Mouse (Mus musculus) cerebellum, adult 2 months (tissue): ENCODE measurements around the gene Syt14. TPM values are rescaled to one million over a fixed set of nuclear protein-coding genes. Genes with fewer than 3 reads are reported as not detected.
A peak's percentile ranks its signal among the peaks of the same experiment; 100 is the strongest.

ENCODE experiments used
- DNase-seq, 2 experiments: peaks; one replicate each; pipeline ENCODE4 v3.0.0; 2021
- H3K27ac ChIP-seq: fragments of 200-500 bp; 2 replicates; pipeline ENCODE4 v1.5.1; 2012; ENCODE audit warnings: low read length, control low read depth, inconsistent platforms; ENCODE audit not compliant: insufficient read depth
- H3K27me3 ChIP-seq: fragments of 200-500 bp; 2 replicates; pipeline ENCODE4 v1.6.1; 2012; ENCODE audit warnings: inconsistent platforms, mild to moderate bottlenecking, low read length, moderate library complexity; ENCODE audit not compliant: control insufficient read depth, insufficient read depth
- H3K4me1 ChIP-seq: fragments of 200-500 bp; 2 replicates; pipeline ENCODE4 v1.6.1; 2011; ENCODE audit warnings: low read length; ENCODE audit not compliant: control insufficient read depth, insufficient read depth
- H3K4me3 ChIP-seq: fragments of 200-500 bp; replicated peaks from 2 replicates; pipeline ENCODE3; 2011; ENCODE audit warnings: mild to moderate bottlenecking, low read depth, low read length, control low read depth; ENCODE audit not compliant: insufficient read depth
- CTCF ChIP-seq: fragments of 200-500 bp; IDR thresholded peaks from 2 replicates; pipeline ENCODE4 v1.5.1; 2011; ENCODE audit warnings: low read depth, mild to moderate bottlenecking, control low read depth, low read length, moderate library complexity, borderline replicate concordance; ENCODE audit not compliant: insufficient read depth
- POLR2A ChIP-seq: fragments of 200-500 bp; IDR thresholded peaks from 2 replicates; pipeline ENCODE4 v1.6.1; 2011; ENCODE audit warnings: low read length, control low read depth, borderline replicate concordance; ENCODE audit not compliant: insufficient read depth
- WGBS: fragments of 180-500 bp; shearing (Covaris S2); methylation state at CpG from one replicate; pipeline ENCODE4 v1.1.7; 2018; 5-methylcytosine and 5-hydroxymethylcytosine counted together
- polyA plus RNA-seq: library from polyadenylated mRNA; depleted of rRNA; stranded (reverse); fragments of >200 nt; gene quantifications from 2 replicates; pipeline ENCODE4 v1.2.3, GENCODE M21; 2012

Syt14 gene
- polyA plus RNA-seq, 1 experiment = 6.4 TPM

GRCm38 (mm10) chr1:192882617-192883295 is 152.8 kb downstream of the Syt14 start:
- Histone ChIP-seq H3K4me1 (no peaks in the 10 kb centered on the region), H3K4me3 (no peak overlapping the region), H3K27ac (no peak overlapping the region), H3K27me3 (no peaks in the 10 kb centered on the region; the same call in 1 of the 2 replicates)
- 68% methylated on average over 2 of the region's 2 CpGs for WGBS
- no peak for DNase-seq
- no peak for TF ChIP-seq POLR2A
- TF ChIP-seq CTCF = no peak

- no peak for DNase-seq
- no peaks in the 10 kb centered on the region; the same call in 1 of the 2 replicates for H3K27me3 ChIP-seq
- no peak overlapping the region for H3K4me3 ChIP-seq
- no peak for TF ChIP-seq POLR2A
- no peak for TF ChIP-seq CTCF
- WGBS = 87% methylated on average over 4 of the region's 4 CpGs
- H3K27ac ChIP-seq = no peak overlapping the region
- H3K4me1 ChIP-seq = no peaks in the 10 kb centered on the region
Observed at GRCm38 (mm10) chr1:192880130-192880529, 155.4 kb downstream of the Syt14 start.

GRCm38 (mm10) chr1:192879086-192879580 is 156.4 kb downstream of the Syt14 start:
- no peak for TF ChIP-seq CTCF
- TF ChIP-seq POLR2A = no peak
- H3K27me3 ChIP-seq = no peaks in the 10 kb centered on the region; the same call in 1 of the 2 replicates
- H3K4me3 ChIP-seq = no peak overlapping the region
- no peaks in the 10 kb centered on the region for H3K4me1 ChIP-seq
- no peak for DNase-seq
- no peak overlapping the region for H3K27ac ChIP-seq
- 87% methylated on average over 7 of the region's 7 CpGs for WGBS

- Histone ChIP-seq H3K4me1 (peaks cover 9% of the 10 kb centered on the region), H3K27me3 (no peaks in the 10 kb centered on the region), H3K27ac (no peak overlapping the region), H3K4me3 (no peak overlapping the region)
- 5% methylated on average over 5 of the region's 5 CpGs for WGBS
- peak; percentile 60 to 84 for DNase-seq
- no peak for TF ChIP-seq POLR2A
Observed at GRCm38 (mm10) chr1:192872841-192873240, 162.7 kb downstream of the Syt14 start.

GRCm38 (mm10) chr1:192869761-192870160 is 165.8 kb downstream of the Syt14 start:
- no peak for DNase-seq
- WGBS = 96% methylated on average over 1 of the region's 1 CpGs
- H3K4me3 ChIP-seq = no peak overlapping the region
- peaks cover 9% of the 10 kb centered on the region for H3K4me1 ChIP-seq
- H3K27ac ChIP-seq = no peak overlapping the region
- TF ChIP-seq CTCF (0 out of 2 replicates have a peak, but pooled peaks have one; percentile 3), POLR2A (no peak)
- H3K27me3 ChIP-seq = no peaks in the 10 kb centered on the region

GRCm38 (mm10) chr1:192864440-192864839 is 171.1 kb downstream of the Syt14 start:
- no peak for TF ChIP-seq POLR2A
- no peak for TF ChIP-seq CTCF
- Histone ChIP-seq H3K27ac (no peak overlapping the region), H3K27me3 (no peaks in the 10 kb centered on the region), H3K4me1 (no peaks in the 10 kb centered on the region), H3K4me3 (no peak overlapping the region)
- no peak for DNase-seq
- 83% methylated on average over 3 of the region's 3 CpGs for WGBS

GRCm38 (mm10) chr1:192861305-192861960 is 174.1 kb downstream of the Syt14 start:
- TF ChIP-seq CTCF (no peak), POLR2A (no peak)
- Histone ChIP-seq H3K4me1 (no peaks in the 10 kb centered on the region), H3K27ac (no peak overlapping the region), H3K4me3 (no peak overlapping the region), H3K27me3 (no peaks in the 10 kb centered on the region)
- no peak for DNase-seq
- 83% methylated on average over 5 of the region's 5 CpGs for WGBS

- Histone ChIP-seq H3K4me1 (no peaks in the 10 kb centered on the region), H3K27ac (no peak overlapping the region), H3K27me3 (no peaks in the 10 kb centered on the region), H3K4me3 (no peak overlapping the region)
- DNase-seq = no peak
- 69% methylated on average over 6 of the region's 6 CpGs for WGBS
- TF ChIP-seq POLR2A (no peak), CTCF (no peak)
Observed at GRCm38 (mm10) chr1:192860273-192860672, 175.3 kb downstream of the Syt14 start.

- DNase-seq = no peak
- Histone ChIP-seq H3K27ac (no peak overlapping the region), H3K4me3 (no peak overlapping the region), H3K4me1 (no peaks in the 10 kb centered on the region), H3K27me3 (no peaks in the 10 kb centered on the region)
- TF ChIP-seq CTCF (no peak), POLR2A (no peak)
- 87% methylated on average over 5 of the region's 5 CpGs for WGBS
Observed at GRCm38 (mm10) chr1:192857582-192857981, 178.0 kb downstream of the Syt14 start.
